Mouse (Mus musculus): ENCODE results near the gene Cav3. TPM values are rescaled to one million over a fixed set of nuclear protein-coding genes. Genes with fewer than 3 reads are reported as not detected.
A peak's percentile ranks its signal among the peaks of the same experiment; 100 is the strongest.

The Cav3 gene
- total and polyA plus RNA-seq, 3 experiments: not detected

DNA sequence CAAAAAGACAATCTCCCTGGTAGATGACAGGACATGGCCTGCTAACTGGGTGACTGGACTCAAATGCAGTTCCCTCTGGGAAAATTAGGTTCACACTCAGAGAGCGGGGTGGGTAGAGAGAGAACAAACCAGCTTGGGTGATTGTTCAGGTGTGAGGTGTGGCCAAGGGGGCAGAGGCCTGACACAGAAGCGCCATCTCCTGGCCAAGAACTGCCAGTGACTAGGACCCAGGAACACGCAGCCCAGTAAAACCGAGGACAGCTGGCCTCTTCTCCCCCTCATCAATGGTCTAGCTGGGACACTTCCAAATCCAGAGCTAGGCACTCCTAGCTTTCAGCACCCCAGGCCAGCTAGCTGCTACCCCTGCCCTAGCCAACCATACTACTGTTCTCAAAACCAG, 25.0 kb downstream of the Cav3 start:
- no peak overlapping the region for H3K4me3 ChIP-seq (ENCODE audit: low read depth, low read length)
- no peaks in the 10 kb centered on the region for H3K4me1 ChIP-seq (ENCODE audit: insufficient read depth, low read depth, low read length)
- TF ChIP-seq CTCF (IDR thresholded peaks at IDR 0.05; ENCODE audit: low read depth, low read length) (no peak), POLR2AphosphoS5 (IDR thresholded peaks at IDR 0.05; ENCODE audit: insufficient replicate concordance, low read depth, low read length) (no peak), TAL1 (conservative IDR thresholded peaks at IDR 0.05; ENCODE audit: low read depth, low read length) (no peak), GATA2 (IDR thresholded peaks at IDR 0.05; ENCODE audit: borderline replicate concordance, low read depth, low read length) (no peak), GATA1 (IDR thresholded peaks at IDR 0.05; ENCODE audit: borderline replicate concordance, low read length) (no peak)
- no peaks in the 10 kb centered on the region for H3K27me3 ChIP-seq (ENCODE audit: insufficient read depth, low read length)
- peaks cover 80% of the 10 kb centered on the region for H3K9me3 ChIP-seq (replicated peaks)
- no peak for ATAC-seq (ENCODE audit: extremely low read depth, insufficient number of reproducible peaks, low FRiP score, poor library complexity, severe bottlenecking)
- no peak for DNase-seq (ENCODE audit: low spot score)
- H3K36me3 ChIP-seq (replicated peaks): no peaks in the 10 kb centered on the region

DNA sequence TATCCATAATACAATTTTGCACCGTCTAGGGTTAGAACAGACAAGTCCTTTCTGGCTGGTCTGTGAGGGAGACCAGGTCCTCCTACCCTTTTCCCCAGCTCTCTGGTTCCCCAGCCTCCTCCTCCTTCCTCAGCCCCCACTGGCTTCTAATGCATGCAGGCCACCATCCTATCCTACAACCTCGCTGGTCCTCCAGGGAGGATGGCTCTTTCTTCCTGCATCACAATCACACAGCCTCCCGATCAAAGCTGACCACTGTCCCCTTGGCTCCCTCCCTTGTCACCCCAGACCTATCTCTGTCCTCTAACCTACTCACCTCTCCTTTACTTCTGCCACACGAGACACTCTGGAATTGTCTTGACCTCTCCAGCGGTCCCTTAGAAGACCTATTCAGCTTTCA, 28.7 kb downstream of the Cav3 start:
- H3K9me3 ChIP-seq (replicated peaks): peaks cover 91% of the 10 kb centered on the region
- no peaks in the 10 kb centered on the region for H3K27me3 ChIP-seq (ENCODE audit: insufficient read depth, low read length)
- ATAC-seq (ENCODE audit: extremely low read depth, insufficient number of reproducible peaks, low FRiP score, poor library complexity, severe bottlenecking) (no peak), DNase-seq (ENCODE audit: low spot score) (no peak)
- no peaks in the 10 kb centered on the region for H3K4me1 ChIP-seq (ENCODE audit: insufficient read depth, low read depth, low read length)
- TF ChIP-seq GATA1 (IDR thresholded peaks at IDR 0.05; ENCODE audit: borderline replicate concordance, low read length) (no peak), POLR2AphosphoS5 (IDR thresholded peaks at IDR 0.05; ENCODE audit: insufficient replicate concordance, low read depth, low read length) (no peak), GATA2 (IDR thresholded peaks at IDR 0.05; ENCODE audit: borderline replicate concordance, low read depth, low read length) (no peak), TAL1 (conservative IDR thresholded peaks at IDR 0.05; ENCODE audit: low read depth, low read length) (no peak), CTCF (IDR thresholded peaks at IDR 0.05; ENCODE audit: low read depth, low read length) (no peak)
- H3K36me3 ChIP-seq (replicated peaks): no peaks in the 10 kb centered on the region
- H3K4me3 ChIP-seq (ENCODE audit: low read depth, low read length): no peak overlapping the region

DNA sequence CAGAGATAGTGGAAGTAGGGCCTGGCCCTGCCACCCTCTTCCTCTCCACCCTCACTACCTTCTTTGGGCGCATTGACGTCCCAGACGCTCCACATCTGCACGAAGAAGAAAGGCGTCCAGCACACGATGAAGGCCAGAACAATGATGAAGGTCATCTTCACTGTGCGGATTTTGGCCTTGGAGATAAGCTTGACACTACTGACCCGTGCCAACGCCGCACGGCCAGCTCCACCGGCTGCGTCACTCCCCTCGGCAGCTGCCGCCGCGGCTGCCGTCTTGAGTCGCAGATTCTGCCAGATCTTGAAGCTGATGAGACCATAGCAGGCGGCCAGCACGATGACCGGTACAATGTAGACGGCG, 29.5 kb downstream of the Cav3 start:
- H3K4me1 ChIP-seq (ENCODE audit: insufficient read depth, low read depth, low read length): no peaks in the 10 kb centered on the region
- H3K36me3 ChIP-seq (replicated peaks): no peaks in the 10 kb centered on the region
- DNase-seq (ENCODE audit: low spot score) (no peak), ATAC-seq (ENCODE audit: extremely low read depth, insufficient number of reproducible peaks, low FRiP score, poor library complexity, severe bottlenecking) (no peak)
- peaks cover 91% of the 10 kb centered on the region for H3K9me3 ChIP-seq (replicated peaks)
- peak overlapping the region; percentile 44; the same call in 1 of the 2 replicates for H3K4me3 ChIP-seq (ENCODE audit: low read depth, low read length)
- H3K27me3 ChIP-seq (ENCODE audit: insufficient read depth, low read length): no peaks in the 10 kb centered on the region
- TF ChIP-seq GATA1 (IDR thresholded peaks at IDR 0.05; ENCODE audit: borderline replicate concordance, low read length) (no peak), POLR2AphosphoS5 (IDR thresholded peaks at IDR 0.05; ENCODE audit: insufficient replicate concordance, low read depth, low read length) (no peak), GATA2 (IDR thresholded peaks at IDR 0.05; ENCODE audit: borderline replicate concordance, low read depth, low read length) (no peak), TAL1 (conservative IDR thresholded peaks at IDR 0.05; ENCODE audit: low read depth, low read length) (no peak), CTCF (IDR thresholded peaks at IDR 0.05; ENCODE audit: low read depth, low read length) (no peak)

- H3K9me3 ChIP-seq (replicated peaks): peaks cover 87% of the 10 kb centered on the region
- no peaks in the 10 kb centered on the region for H3K27me3 ChIP-seq (ENCODE audit: insufficient read depth, low read length)
- H3K4me3 ChIP-seq (ENCODE audit: low read depth, low read length): peak overlapping the region; percentile 44; the same call in 1 of the 2 replicates
- H3K4me1 ChIP-seq (ENCODE audit: insufficient read depth, low read depth, low read length): no peaks in the 10 kb centered on the region
- no peak for ATAC-seq (ENCODE audit: extremely low read depth, insufficient number of reproducible peaks, low FRiP score, poor library complexity, severe bottlenecking)
- no peak for TF ChIP-seq CTCF (IDR thresholded peaks at IDR 0.05; ENCODE audit: low read depth, low read length)
- no peak for TF ChIP-seq GATA2 (IDR thresholded peaks at IDR 0.05; ENCODE audit: borderline replicate concordance, low read depth, low read length)
- TF ChIP-seq POLR2AphosphoS5 (IDR thresholded peaks at IDR 0.05; ENCODE audit: insufficient replicate concordance, low read depth, low read length): no peak
- no peak for TF ChIP-seq GATA1 (IDR thresholded peaks at IDR 0.05; ENCODE audit: borderline replicate concordance, low read length)
- no peak for TF ChIP-seq TAL1 (conservative IDR thresholded peaks at IDR 0.05; ENCODE audit: low read depth, low read length)
- DNase-seq (ENCODE audit: low spot score): no peak
- no peaks in the 10 kb centered on the region for H3K36me3 ChIP-seq (replicated peaks)
These were observed 30.0 kb downstream of the Cav3 start for GRCm38 (mm10) chr6:112489181-112489909.

GRCm38 (mm10) chr6:112489910-112490559, 30.7 kb downstream of the Cav3 start, which contains the start of gene Oxtr:
TSS of gene Oxtr (minus strand) at chr6:112489943.
- TF ChIP-seq GATA2 (IDR thresholded peaks at IDR 0.05; ENCODE audit: borderline replicate concordance, low read depth, low read length): no peak
- no peak for TF ChIP-seq CTCF (IDR thresholded peaks at IDR 0.05; ENCODE audit: low read depth, low read length)
- no peak for TF ChIP-seq POLR2AphosphoS5 (IDR thresholded peaks at IDR 0.05; ENCODE audit: insufficient replicate concordance, low read depth, low read length)
- no peak for TF ChIP-seq TAL1 (conservative IDR thresholded peaks at IDR 0.05; ENCODE audit: low read depth, low read length)
- no peak for TF ChIP-seq GATA1 (IDR thresholded peaks at IDR 0.05; ENCODE audit: borderline replicate concordance, low read length)
- peaks cover 2% of the 10 kb centered on the region for H3K4me1 ChIP-seq (ENCODE audit: insufficient read depth, low read depth, low read length)
- peak within 1 kb of the TSS; percentile 44; the same call in 1 of the 2 replicates for H3K4me3 ChIP-seq (ENCODE audit: low read depth, low read length)
- no peak for ATAC-seq (ENCODE audit: extremely low read depth, insufficient number of reproducible peaks, low FRiP score, poor library complexity, severe bottlenecking)
- no peak for DNase-seq (ENCODE audit: low spot score)
- peaks cover 87% of the 10 kb centered on the region for H3K9me3 ChIP-seq (replicated peaks)
- no peaks in the 10 kb centered on the region for H3K36me3 ChIP-seq (replicated peaks)
- no peaks in the 10 kb centered on the region for H3K27me3 ChIP-seq (ENCODE audit: insufficient read depth, low read length)

- Histone ChIP-seq H3K9me3 (replicated peaks) (peaks cover 88% of the 10 kb centered on the region), H3K27me3 (ENCODE audit: insufficient read depth, low read length) (no peaks in the 10 kb centered on the region), H3K36me3 (replicated peaks) (no peaks in the 10 kb centered on the region), H3K4me1 (ENCODE audit: insufficient read depth, low read depth, low read length) (peaks cover 4% of the 10 kb centered on the region), H3K4me3 (ENCODE audit: low read depth, low read length) (no peak overlapping the region)
- TF ChIP-seq CTCF (IDR thresholded peaks at IDR 0.05; ENCODE audit: low read depth, low read length) (no peak), POLR2AphosphoS5 (IDR thresholded peaks at IDR 0.05; ENCODE audit: insufficient replicate concordance, low read depth, low read length) (no peak), TAL1 (conservative IDR thresholded peaks at IDR 0.05; ENCODE audit: low read depth, low read length) (no peak), GATA1 (IDR thresholded peaks at IDR 0.05; ENCODE audit: borderline replicate concordance, low read length) (no peak), GATA2 (IDR thresholded peaks at IDR 0.05; ENCODE audit: borderline replicate concordance, low read depth, low read length) (no peak)
- DNase-seq (ENCODE audit: low spot score): no peak
- ATAC-seq (ENCODE audit: extremely low read depth, insufficient number of reproducible peaks, low FRiP score, poor library complexity, severe bottlenecking): no peak
These were observed 31.4 kb downstream of the Cav3 start for GRCm38 (mm10) chr6:112490625-112491242.

Data from G1E (cell line).